Mouse (Mus musculus) heart, adult 18-20 months (tissue): ENCODE measurements at regions not wholly inside any gene's neighbourhood (a gene's known extent, or its start where the extent isn't known, plus 50 kb on each side); places are given as distances from the start of the nearest gene placed in this dataset.
A peak's percentile ranks its signal among the peaks of the same experiment; 100 is the strongest.
"Not testable (repeated sequence)": the region's sequence is repeated elsewhere in the genome, so short reads cannot be mapped to it uniquely, and the experiment has no call there.

Experiments used
- DNase-seq, 2 experiments: peaks; one replicate each; pipeline ENCODE4 v3.0.0; 2021 to 2022; ENCODE audit warnings: mixed read lengths in 1 of 2

DNA sequence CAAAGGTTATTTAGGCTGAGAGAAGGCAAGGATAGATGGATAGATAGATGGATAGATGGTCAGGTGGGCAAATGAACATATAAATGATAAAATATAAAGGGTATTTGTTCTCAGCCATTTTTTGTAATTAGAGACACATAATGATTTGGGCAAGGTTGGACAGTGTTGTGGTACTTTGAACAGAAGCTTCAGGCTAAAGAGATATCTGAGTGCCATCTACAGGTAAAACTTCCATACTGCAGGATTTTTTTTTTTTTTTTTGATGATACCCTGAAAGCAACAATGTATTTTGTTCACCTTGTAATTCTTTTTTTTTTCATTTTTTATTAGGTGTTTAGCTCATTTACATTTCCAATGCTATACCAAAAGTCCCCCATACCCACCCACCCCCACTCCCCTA is 110.1 kb upstream of the Trabd2b start:
- no peak for DNase-seq

DNA sequence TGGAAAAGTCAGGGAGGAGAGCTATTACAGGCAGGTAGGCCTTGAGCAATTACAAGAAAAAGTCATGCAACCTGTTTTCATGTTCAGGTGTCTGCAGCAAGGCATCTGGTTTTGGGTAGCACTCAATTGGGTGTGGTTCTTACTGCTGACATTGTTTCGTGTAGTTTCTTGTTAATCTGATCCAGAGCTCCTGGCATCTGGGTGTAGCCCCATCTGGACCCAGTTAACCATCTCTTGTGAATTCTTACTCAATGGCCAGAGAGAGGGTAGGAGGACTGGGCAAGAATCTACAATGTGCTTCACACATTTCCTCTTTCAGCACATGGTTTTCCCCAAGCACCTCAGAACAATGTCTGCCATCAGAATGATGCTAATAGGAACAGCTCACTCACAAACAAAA is 108.0 kb upstream of the Trabd2b start:
- DNase-seq = not testable (repeated sequence)

DNA sequence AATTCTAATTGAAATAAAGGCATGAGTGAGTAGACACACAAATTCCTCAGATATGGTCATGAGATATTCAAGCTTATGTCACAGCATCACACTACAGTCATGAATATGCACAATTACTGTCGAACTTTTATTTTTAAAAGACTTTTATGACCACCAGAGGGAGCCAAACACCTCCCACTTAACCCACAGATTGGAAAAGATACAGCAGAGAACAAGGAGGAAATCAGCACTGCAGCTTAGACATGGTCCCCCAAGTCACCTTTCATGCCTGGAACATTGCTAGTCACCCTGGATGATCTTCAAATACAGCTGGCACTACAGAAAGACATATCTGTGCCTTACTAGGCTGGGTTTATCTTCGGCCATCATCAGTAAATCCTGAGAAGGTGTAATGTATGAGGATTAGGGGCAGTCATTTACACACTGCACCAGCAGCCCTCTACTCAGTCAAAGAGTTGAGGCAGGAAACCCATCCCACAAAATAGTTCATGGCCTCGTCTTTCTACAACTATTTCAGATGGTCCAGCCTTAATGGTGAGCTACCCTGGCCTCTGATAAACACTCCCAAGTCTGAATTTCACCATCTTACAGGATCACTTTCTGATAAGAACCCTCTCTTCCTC is 106.0 kb upstream of the Trabd2b start:
- DNase-seq = peak; percentile 6 to 33

DNA sequence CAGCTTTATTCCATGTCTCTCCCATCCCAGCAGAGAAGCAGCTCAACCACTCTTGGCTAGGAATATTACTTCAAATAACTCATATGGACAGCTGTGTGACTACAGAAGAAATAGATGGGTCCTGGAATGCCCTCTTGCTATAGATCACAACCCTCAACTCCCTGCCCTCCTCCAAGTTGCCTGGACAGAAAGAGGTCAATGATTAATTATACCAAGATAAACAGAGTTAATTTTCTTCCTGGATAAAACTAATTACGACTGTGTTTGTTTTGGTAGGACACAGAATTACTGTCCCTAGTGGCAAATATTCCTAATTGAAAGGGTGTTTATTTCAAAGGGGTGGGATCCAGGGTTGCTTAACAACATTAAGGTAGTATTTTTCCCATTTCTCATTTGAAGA is 101.9 kb upstream of the Trabd2b start:
- no peak for DNase-seq

DNA sequence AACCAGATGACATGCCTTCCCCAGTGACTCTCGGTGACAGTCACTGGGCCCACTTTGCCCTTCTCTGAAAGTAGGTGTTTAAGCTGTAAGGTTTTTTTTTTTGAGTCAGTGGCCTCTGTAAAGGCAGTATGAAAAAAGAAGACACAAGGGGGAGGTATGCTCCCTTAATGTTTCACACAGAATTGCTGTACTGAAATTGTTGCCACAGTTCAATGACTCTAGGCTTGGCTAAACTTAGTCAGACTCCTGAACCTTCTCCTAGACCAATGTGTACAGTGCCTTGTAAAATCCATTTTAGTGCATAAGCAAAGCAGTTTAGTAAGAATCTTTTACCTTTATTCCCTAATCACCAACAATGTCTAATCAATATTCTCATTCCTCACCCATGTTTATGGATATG is 99.0 kb upstream of the Trabd2b start:
- DNase-seq = no peak

DNA sequence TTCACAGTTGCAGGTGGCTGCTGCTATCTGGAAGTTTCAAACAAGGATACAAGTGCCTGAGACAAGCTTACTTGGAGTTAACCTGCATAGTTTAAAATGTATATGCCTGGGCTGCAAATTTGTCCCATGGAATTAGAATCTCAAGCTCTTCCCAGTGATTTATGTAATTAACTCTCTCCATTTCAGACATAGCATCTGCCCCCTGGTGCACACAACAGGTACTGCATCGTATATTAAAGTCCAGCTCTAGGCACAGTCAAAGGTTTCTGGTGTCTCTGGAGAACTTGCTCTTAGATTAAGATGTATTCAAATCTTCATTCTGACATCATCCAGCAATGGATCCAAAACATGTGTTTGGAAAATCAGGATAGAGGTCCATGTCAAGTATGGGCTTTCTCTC is 98.0 kb upstream of the Trabd2b start:
- peak in 1 of 2 experiments; percentile 49 for DNase-seq

DNA sequence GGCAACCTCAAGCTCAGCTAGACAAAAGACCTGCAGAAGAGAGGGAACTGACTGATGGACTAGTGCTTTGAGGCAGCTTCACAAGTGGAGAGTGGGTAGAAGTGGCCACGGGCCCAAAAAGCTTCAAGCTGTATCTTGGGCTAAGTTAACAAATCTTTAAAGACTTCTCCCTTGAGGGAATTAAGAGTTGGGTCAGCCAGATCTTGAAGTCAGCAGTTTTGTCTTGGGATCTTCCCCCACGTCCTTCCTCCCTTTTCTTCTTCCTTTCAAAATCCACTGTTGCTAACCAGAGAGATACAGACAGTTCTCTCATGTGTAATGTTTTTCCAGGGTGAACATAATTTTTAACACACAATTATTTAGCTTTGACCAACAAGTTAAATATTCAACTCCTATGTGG is 91.5 kb upstream of the Trabd2b start:
- DNase-seq = peak in 1 of 2 experiments; percentile 8

DNA sequence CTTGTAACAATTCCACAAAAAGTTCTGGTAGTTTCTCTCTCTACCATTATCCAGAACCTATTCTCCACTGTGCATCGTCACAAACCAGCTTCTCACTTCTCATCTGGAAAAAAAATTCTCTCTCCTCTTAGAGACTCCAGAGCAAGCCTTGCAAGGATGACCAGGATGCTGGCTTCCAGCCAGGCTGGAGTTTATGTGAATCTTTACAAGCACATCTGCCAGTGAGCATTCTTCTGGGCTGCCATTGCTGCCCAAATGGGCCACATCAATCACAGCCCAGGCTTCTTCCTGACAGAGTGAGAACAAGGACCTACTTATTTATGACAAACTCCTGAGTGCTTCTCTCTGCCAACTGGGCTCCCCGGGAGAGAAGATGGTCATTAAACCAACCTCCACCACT is 91.0 kb upstream of the Trabd2b start:
- DNase-seq = no peak

DNA sequence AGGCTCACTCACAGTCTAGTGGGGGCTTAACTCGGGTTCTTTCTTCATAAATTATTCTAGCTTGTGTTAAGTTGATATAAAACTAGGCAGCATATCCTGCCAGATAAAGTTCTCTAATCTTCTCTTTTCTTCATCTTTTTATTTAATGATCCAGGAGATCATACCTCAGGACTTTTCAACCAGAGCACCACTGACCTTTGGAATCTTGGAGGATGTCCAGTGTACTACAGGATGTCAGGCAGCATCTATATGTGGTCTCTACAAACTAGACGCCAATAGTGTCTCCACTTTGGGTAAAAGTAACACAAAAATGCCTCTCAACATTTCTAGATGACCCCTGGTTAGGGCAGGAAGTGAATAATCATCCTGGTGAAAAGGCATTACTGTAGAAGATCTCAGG is 89.4 kb upstream of the Trabd2b start:
- no peak for DNase-seq

DNA sequence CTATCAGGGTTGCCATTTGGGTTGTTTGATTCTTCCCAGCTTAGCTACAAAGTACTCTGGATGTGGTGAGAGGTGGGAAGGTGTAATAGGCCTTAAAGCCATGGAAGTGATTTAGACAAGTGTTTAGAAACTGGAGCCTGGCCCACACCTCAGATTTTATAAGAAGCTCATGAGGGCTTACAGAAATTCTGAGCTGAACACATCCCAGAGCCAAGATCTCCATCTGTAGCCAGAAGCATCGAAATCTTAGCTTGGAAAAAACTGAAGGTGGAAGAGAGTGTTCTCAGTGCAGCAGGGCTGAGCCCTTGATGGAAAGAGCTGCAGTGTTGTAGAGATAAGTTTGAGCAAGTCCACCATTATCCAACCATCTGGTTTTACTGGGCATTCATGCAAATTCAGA is 86.4 kb upstream of the Trabd2b start:
- no peak for DNase-seq

DNA sequence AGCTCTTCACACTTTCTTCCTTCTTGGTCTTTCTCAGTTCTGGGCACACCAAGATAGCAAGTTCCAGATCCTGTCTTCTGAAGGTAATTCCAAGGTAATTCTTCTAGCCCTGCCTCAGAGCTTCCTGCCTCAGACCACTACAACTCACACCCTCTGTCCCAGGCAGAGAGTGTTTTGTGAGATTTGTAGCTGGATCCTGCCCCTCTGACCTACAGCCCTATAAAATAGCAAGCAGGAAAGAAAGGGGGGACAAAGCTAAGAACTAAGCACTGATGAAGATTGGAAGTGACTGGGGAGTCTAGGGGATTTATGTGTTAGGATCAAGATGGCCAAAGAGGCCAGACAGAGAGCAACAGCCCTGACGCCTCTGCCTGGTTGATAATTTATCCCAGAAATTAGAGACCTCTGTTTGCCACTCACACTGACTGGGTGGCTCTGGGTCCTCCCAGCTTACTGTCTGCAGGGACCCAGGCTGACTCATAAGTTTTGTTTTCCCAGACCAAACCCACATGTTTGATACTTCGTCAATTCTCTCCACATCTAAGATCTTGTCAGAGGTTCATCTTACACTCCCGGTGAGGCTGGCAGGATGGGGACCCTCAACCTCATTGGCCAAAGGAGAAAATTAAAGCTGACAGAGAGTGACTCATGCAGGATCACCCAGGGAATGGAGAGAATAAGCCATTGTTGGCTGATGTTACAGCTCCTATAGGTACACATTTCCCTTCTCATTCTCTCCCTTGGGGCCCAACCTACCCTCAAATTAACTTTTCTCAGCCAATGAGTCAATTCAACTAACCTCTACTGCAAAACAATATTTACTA is 84.8 kb upstream of the Trabd2b start:
- no peak for DNase-seq

DNA sequence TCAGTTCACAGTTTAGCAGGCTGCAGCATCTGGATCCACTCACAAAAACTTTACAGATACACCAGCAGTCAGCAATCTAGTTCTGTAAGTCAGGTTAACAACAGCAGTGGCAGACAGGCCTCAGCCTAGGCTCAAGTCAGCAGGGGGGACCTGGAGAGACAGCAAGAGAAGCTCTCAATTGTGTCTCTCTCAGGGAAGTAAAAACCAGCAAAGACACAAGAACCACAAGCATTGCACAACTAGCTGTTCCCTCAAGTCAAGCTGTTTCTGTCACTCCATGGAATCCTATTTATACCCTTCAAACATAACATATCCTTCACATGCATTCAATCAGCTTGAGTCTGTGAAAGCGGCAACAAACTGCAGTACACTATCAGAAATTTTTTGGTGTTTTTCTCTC is 76.5 kb upstream of the Trabd2b start:
- DNase-seq = no peak

DNA sequence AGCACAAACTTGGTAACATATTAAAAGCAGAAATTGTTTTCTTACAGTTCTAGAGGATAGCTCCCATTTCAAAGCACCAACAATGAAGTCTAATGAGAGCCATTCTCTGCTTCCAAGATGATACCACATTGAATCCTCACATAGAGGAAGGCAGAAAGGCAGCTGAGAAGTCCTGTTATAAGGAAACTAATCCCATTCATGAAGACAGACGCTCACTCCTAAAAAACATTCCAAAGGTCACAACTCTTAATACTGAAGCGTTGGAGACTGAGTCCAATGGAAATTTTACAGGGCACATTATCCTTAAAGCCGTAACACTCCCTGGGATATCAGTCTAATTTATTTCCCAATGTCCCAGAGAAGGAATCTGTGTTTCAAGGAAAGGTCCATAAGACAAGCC is 75.4 kb upstream of the Trabd2b start:
- DNase-seq = no peak

DNA sequence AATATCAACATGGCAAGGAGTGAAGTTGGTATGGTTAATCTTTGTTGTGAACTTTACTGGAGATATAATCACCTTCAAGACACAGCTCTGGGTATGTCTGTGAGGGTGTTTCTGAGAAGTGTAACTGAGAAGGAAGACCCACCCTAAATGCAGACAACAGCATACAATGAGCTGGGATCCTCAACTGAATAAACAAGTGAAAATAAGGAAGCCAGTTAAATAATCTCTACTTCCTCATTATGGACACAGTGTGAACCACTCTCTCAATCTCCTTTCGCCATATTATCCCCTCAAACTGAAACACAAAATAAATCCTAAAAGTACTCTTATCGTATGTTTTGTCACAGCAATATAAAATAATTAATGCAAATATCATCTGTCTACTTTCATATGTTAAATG is 71.7 kb upstream of the Trabd2b start:
- no peak for DNase-seq

DNA sequence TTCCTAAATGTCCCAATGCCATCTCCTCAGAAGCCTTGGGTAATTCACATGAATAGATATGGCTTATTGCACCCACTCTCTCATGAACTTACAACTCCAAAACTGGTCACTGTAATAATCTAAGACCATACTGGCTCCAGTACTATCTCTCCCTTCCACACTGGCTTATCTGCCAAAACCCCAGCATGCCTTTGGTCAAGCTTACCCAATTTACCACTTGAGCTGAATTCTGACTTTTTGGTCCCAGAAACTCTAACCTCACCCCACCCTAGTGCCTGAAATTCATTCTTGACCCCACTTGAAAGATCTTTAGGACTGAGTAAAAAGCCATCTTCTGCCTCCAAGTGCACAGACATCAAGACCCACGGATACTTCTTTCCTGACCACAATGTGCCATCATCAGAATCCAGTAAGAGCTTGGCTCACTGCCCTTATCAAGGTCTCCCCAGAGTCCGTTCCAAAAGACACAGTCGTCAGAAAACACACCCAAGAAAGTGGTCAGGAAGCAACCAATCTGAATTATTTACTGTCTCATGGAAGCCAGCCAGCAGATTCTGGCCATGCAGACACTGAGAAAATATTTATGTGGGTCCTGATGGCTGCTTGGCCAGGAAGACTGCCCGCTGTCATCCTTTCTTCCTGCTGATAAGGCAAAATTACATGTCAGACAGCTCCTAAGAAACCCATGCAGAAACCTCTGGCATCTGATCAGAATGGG is 70.3 kb upstream of the Trabd2b start:
- DNase-seq = peak in 1 of 2 experiments; percentile 12

DNA sequence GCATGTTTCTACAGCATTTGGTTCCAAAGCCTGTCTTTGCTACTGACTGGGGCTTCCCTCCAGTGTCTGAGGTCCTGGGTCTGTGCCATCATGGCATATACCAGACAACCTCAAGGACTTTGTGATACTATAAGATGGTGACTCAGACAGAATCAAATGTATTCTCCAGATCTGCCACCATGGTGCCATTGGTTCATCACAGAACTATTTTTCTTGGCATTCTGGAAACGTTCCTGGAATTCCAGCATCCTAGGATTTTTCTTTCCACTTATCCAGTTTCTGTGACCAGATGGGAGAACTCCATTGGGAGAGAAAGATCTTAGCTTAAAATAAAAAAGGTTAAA is 69.8 kb upstream of the Trabd2b start:
- DNase-seq = peak in 1 of 2 experiments; percentile 6

DNA sequence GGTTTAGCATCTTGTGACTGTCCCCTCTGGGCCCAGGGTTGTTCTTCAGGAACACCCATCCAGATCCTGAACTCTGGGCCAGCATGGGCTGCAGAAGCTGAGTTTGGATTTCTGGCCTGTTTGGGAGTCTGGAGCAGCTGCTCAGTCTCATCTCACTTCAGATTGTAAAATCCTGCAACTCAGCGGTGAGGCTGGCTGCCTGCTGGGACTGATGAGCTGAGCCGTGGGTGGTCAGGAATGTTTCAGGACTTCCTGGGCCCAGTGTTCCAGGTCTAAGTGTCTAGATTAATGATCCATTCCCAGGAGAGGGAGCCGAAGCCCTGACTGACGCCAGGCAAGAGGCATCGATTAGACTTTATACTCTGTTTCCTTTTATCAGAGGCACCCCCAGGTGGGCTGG is 66.7 kb upstream of the Trabd2b start:
- DNase-seq = no peak

DNA sequence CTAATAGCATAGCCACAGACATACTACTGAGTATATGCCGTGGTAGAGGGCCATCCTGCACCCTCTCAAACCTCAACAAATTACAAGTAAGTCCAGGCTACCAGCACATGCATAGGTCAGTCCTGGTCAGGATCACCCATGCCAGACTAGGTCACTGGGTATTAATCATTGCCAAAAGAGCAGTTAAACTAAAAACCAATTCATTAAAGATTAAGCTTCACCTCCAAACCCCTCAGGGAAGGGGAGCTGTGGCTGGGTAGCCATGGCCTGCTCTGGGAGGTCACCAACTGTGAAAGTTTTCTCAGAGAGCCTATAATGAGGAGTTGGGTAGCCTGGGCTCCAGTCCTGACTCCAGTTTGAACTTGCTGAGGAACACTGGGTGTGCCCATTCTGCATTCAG is 61.4 kb upstream of the Trabd2b start:
- DNase-seq = no peak

DNA sequence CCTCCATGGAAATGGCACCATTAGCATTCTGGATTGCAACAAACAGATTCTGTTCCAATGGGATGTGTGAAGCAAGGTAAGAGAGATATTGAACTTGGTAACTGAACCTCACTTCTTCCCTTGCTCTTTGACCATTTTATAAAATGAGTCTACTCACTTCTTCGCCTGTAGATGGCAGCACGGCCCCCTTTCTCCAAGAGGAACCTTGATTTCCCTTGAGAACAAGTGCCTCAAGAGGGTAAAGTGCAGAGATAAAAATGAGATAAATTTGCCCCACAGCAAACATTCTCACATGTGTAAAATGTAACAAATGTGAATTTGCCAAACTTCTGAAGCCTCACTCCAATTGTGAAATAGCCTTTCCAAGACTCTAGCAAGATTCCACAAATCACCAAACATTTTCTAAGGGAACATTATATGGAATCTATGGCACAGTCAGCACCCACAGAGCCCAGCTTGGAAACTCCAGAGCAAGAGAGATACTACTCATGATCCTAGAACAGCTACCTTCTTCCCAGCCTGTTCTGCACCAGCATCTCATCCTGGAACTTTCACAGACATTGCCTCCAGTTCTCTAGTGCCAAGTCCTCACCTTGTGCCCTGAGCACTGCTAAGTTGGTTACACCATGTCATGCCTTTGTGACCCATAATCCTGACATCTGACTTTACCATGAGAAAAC is 60.3 kb upstream of the Trabd2b start:
- DNase-seq = peak; percentile 42 to 72

DNA sequence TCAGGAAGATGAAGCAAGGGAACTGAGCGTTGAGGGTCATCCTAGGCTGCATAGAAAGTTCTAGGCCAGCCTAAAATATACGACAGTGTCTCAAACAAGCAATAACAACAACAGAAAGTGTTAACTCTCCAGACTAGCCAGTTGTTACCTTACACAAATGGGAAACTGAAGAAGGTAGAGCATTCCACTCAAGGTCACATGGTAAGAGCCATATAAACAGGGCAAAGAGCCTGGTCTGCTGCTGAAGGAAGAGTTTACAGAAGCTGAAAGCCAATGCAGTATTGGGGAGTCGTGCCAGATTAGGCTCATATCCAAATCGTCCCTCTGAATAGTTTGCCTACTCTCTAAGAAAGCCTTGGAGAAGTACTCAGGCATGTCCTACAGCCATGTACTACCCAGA is 59.6 kb upstream of the Trabd2b start:
- DNase-seq = no peak

DNA sequence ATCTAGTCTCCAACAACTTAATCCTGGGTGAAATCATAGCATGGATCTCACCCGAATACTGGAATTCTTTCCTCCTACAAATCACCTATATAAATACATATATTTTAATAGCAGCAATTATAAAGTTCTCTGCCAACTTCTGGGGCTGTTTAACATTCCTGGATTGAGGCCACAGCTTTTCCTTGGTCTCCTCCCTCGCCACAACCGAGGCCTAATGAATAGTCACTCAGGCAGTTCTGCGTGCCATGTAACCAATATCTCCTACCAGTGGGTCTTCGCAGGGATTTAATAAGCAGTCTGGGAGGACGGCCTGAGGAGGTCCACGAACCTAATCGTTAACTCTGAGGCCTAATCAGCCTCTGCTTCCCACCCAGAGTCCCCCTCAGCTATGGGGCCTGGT is 56.9 kb upstream of the Trabd2b start:
- no peak for DNase-seq

DNA sequence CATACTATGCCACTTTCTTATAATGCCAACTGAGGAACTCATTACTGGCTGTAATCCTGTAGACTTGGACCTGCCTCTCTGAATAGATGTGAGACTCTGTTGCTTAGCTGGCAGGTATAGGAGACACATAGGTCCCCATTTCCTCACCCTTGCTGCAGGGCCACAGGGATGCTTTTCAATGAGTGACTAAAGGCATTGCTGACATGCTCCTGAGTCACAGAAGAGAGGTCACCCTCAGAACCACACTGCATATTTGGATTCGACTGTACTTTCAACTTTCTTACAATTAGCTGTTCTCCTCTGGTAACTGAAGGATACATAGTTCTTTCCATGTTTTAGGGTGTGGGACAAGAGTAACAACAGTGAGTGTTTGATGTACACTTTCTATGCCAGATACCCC is 55.2 kb upstream of the Trabd2b start:
- DNase-seq = no peak

DNA sequence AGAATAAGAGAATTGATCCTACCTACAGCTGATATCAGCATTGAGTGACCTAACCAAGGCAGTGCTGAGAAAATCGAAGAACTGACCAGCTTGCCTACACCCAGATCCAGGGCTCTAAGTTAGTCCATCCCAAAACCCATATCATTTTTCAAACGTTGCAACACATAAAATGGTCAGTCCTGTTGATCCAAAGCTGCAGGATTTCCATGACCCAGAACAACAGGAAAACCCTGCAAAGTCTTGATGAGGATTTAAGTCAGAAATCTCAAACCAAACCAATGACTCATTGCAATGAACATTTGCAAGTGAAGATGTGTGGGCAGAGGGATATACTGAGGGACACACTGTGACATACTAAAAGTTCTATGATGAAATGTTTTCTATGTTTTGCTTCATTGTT is 53.5 kb upstream of the Trabd2b start:
- DNase-seq = no peak
